28 mouse cellular contexts compared by ENCODE assay signal in the genomic region with DNA sequence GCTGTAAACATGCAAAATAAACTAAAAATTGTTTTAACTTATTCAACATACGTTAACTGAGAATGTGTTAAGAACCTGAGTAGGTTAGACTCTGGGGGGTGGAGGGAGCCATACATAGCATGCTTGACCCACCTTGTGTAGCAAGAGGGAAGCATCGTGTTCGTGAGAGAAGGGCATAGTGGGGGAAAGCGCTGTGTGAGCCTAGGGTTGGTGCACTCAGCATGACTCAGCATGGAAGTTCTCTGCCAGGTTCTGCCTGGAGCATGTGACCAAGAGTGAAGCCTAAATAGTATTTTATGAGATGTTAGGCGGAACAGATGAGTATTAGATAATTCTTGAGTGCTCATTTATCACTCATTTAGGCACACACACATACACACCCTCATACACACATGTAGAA. TPM values are rescaled to one million over a fixed set of nuclear protein-coding genes. Genes with fewer than 3 reads are reported as not detected.
A peak's percentile ranks its signal among the peaks of the same experiment; 100 is the strongest.
DNase-seq lines count a peak whose midpoint lies in the region; ATAC-seq and TF ChIP-seq lines count a peak whose summit lies in the region.
"Had no signal": no experiment of that assay in that cellular context is flagged by ENCODE, and none has a peak within 500 bp of the region (broad histone marks: within the 10 kb centered on the region; RNA-seq: fewer than 3 reads in every experiment).

No protein-coding gene starts in this region.

- H3K36me3 ChIP-seq in neural tube, embryonic 11.5 days (ENCODE audit: control insufficient read depth, insufficient read depth, low read length), result no peaks in the 10 kb centered on the region
- H3K36me3 ChIP-seq: forebrain, embryonic 10.5 days; kidney, embryonic 15.5 days; liver, embryonic 13.5 days; stomach, embryonic 15.5 days had no signal

- H3K4me1 ChIP-seq in neural tube, embryonic 11.5 days (ENCODE audit: control insufficient read depth, insufficient read depth, low read length), result no peaks in the 10 kb centered on the region
- peaks cover 29% of the 10 kb centered on the region for H3K4me1 ChIP-seq in embryonic fibroblast, embryonic 13.5 days (ENCODE audit: control insufficient read depth, insufficient read depth, low read length)
- H3K4me1 ChIP-seq: liver, embryonic 13.5 days; stomach, embryonic 15.5 days had no signal

- no peak for TF ChIP-seq CTCF in embryonic fibroblast, embryonic 13.5 days (IDR thresholded peaks at IDR 0.05; ENCODE audit: borderline replicate concordance, insufficient read depth, low read length)

- H3K9ac ChIP-seq in neural tube, embryonic 11.5 days (ENCODE audit: low read length), result no peak overlapping the region
- H3K9ac ChIP-seq: kidney, embryonic 15.5 days; limb, embryonic 15.5 days; liver, embryonic 13.5 days; stomach, embryonic 15.5 days had no signal

- H3K4me3 ChIP-seq in neural tube, embryonic 11.5 days (ENCODE audit: low read depth, low read length), result no peak overlapping the region
- no peak overlapping the region for H3K4me3 ChIP-seq in embryonic fibroblast, embryonic 13.5 days (ENCODE audit: insufficient read depth, low read length)
- H3K4me3 ChIP-seq: forebrain, embryonic 10.5 days; kidney, embryonic 15.5 days; limb, embryonic 10.5 days; limb, embryonic 15.5 days; liver, embryonic 13.5 days; stomach, embryonic 15.5 days had no signal

- DNase-seq in adrenal gland, postnatal 25 days, result peak; percentile 5
- no peak for DNase-seq in adrenal gland, adult 8-10 months
- DNase-seq in neural tube, embryonic 11.5 days (ENCODE audit: low spot score), result peak; percentile 5
- no peak for DNase-seq in neural tube, embryonic 10.5 days (ENCODE audit: extremely low spot score, low spot score)
- no peak for DNase-seq in right cerebral cortex, adult 2 months (ENCODE audit: low spot score in 2 of 2)
- no peak for DNase-seq in left cerebral cortex, adult 18-20 months (ENCODE audit: low spot score in 2 of 2)
- no peak for DNase-seq in lung, postnatal 14 days
- DNase-seq: cerebellum, adult 18-20 months; cerebellum, postnatal 10 days; kidney, adult 18-20 months; kidney, postnatal 4 days; liver, embryonic 13.5 days; lung, adult 18-20 months; lung, postnatal 10 days; right cerebral cortex, postnatal 14 days had no signal

- no peak overlapping the region for H3K4me2 ChIP-seq in neural tube, embryonic 11.5 days (ENCODE audit: low read depth)
- H3K4me2 ChIP-seq: kidney, embryonic 15.5 days; limb, embryonic 15.5 days; liver, embryonic 13.5 days; midbrain, embryonic 11.5 days; stomach, embryonic 15.5 days had no signal

- TF ChIP-seq POLR2A in embryonic fibroblast, embryonic 13.5 days (IDR thresholded peaks at IDR 0.05; ENCODE audit: low read depth, low read length), result no peak

- 90% methylated on average over 5 of the region's 5 CpGs for WGBS in neural tube, embryonic 11.5 days

- ATAC-seq in neural tube, embryonic 11.5 days (ENCODE audit: insufficient read depth, low FRiP score, low TSS enrichment), result no peak
- ATAC-seq: CD4-positive, CD25-positive, alpha-beta regulatory T cell, adult 4 months; forebrain, embryonic 16.5 days; hindbrain, embryonic 16.5 days; midbrain, embryonic 16.5 days; Patski had no signal

- no peaks in the 10 kb centered on the region for H3K9me3 ChIP-seq in neural tube, embryonic 11.5 days (ENCODE audit: control insufficient read depth, low read length)
- H3K9me3 ChIP-seq: forebrain, embryonic 10.5 days; kidney, embryonic 15.5 days; limb, embryonic 10.5 days; limb, embryonic 15.5 days; liver, embryonic 13.5 days; stomach, embryonic 15.5 days had no signal

- no peak overlapping the region for H3K27ac ChIP-seq in neural tube, embryonic 11.5 days (ENCODE audit: low read depth, low read length)
- peak overlapping the region; percentile 35; the same call in 1 of the 2 replicates for H3K27ac ChIP-seq in embryonic fibroblast, embryonic 13.5 days (ENCODE audit: insufficient read depth, low read length)
- H3K27ac ChIP-seq: forebrain, embryonic 10.5 days; kidney, embryonic 15.5 days; limb, embryonic 10.5 days; limb, embryonic 15.5 days; liver, embryonic 13.5 days; stomach, embryonic 15.5 days had no signal

- no peaks in the 10 kb centered on the region for H3K27me3 ChIP-seq in neural tube, embryonic 11.5 days (ENCODE audit: control insufficient read depth, insufficient read depth, low read length)
- H3K27me3 ChIP-seq: kidney, embryonic 15.5 days; limb, embryonic 15.5 days; liver, embryonic 13.5 days; Patski; stomach, embryonic 15.5 days had no signal

RNA-seq across cellular contexts. Expression of gene Ddr2, which starts 41.4 kb away (rescaled TPM):
- 11.0 and 13.2 TPM in 2 replicates for total RNA-seq in adrenal gland, postnatal 25 days (2021)
- total RNA-seq in adrenal gland, adult 8-10 months (2022), result 10 to 100 TPM; 13.9 to 30.8 (median 20.4) TPM
- polyA plus RNA-seq in neural tube, embryonic 11.5 days (2014; fragmentation: Nextera tagmentation; extraction: Ambion mirVana), result 36.0 and 43.6 TPM in 2 replicates
- polyA plus RNA-seq in embryonic fibroblast, embryonic 13.5 days (2011; ENCODE audit: insufficient read length, low read depth, missing spikeins), result 254 and 299 TPM in 2 replicates
- total RNA-seq in left cerebral cortex, adult 18-20 months (2021), result 1 to 10 TPM; 7.0 to 7.2 TPM
- total RNA-seq: common myeloid progenitor, adult 5-6 weeks had no signal
- polyA plus RNA-seq: CD4-positive, CD25-positive, alpha-beta regulatory T cell, adult 4 months had no signal

Comparison
In these comparisons a context has a peak if more than half of its experiments do, and no peak if none do; other contexts are left out.
1. DNase-seq: peak in adrenal gland, postnatal 25 days (single experiment) and neural tube, embryonic 11.5 days (single experiment); none in adrenal gland, adult 8-10 months (single experiment), neural tube, embryonic 10.5 days (single experiment), right cerebral cortex, adult 2 months (0 of 2), left cerebral cortex, adult 18-20 months (0 of 2) and lung, postnatal 14 days (single experiment).